Mouse (Mus musculus) stomach, embryonic 16.5 days (tissue): ENCODE measurements around the gene 1700024G13Rik. TPM values are rescaled to one million over a fixed set of nuclear protein-coding genes. Genes with fewer than 3 reads are reported as not detected.
"Not testable (repeated sequence)": the region's sequence is repeated elsewhere in the genome, so short reads cannot be mapped to it uniquely, and the experiment has no call there.

Experiments used
- ATAC-seq: fragments of 200-750 bp; cut with Nextera tagmentation; 2 replicates; pipeline ENCODE4 v1.8.0; 2017; ENCODE audit warnings: moderate number of reproducible peaks, moderate TSS enrichment; ENCODE audit not compliant: insufficient read depth, low FRiP score
- H3K27ac ChIP-seq: fragments of 300-500 bp; sonication (generic); 2 replicates; pipeline ENCODE4 v1.5.1; 2014; ENCODE audit warnings: low read length
- H3K27me3 ChIP-seq: fragments of 300-500 bp; sonication (generic); 2 replicates; pipeline ENCODE4 v1.6.1; 2014; ENCODE audit warnings: low read length, control low read depth, mixed read lengths; ENCODE audit not compliant: control insufficient read depth, insufficient read depth
- H3K36me3 ChIP-seq: fragments of 300-500 bp; sonication (generic); 2 replicates; pipeline ENCODE4 v1.6.1; 2014; ENCODE audit warnings: low read length; ENCODE audit not compliant: control insufficient read depth, insufficient read depth
- H3K4me1 ChIP-seq: fragments of 300-500 bp; sonication (generic); 2 replicates; pipeline ENCODE4 v1.6.1; 2014; ENCODE audit warnings: low read length, control low read depth, mixed read lengths; ENCODE audit not compliant: control insufficient read depth, insufficient read depth
- H3K4me2 ChIP-seq: fragments of 300-500 bp; sonication (generic); 2 replicates; pipeline ENCODE4 v1.6.1; 2014; ENCODE audit warnings: low read depth, low read length, mixed read lengths
- H3K4me3 ChIP-seq: fragments of 300-500 bp; sonication (generic); replicated peaks from 2 replicates; pipeline ENCODE4 v1.5.1; 2014; ENCODE audit warnings: mild to moderate bottlenecking, low read length
- H3K9ac ChIP-seq: fragments of 300-500 bp; sonication (generic); 2 replicates; pipeline ENCODE4 v1.6.1; 2014; ENCODE audit warnings: low read length
- H3K9me3 ChIP-seq: fragments of 300-500 bp; sonication (generic); replicated peaks from 2 replicates; pipeline ENCODE4 v1.6.1; 2016; ENCODE audit warnings: low read length, control low read depth; ENCODE audit not compliant: control insufficient read depth
- WGBS: fragments of 180-500 bp; shearing (Covaris S2); extraction: QIAGEN DNeasy Blood & Tissue Kit; methylation state at CpG from one replicate; pipeline ENCODE4 v1.1.7; 2014; 5-methylcytosine and 5-hydroxymethylcytosine counted together
- polyA plus RNA-seq: library from polyadenylated mRNA; unstranded; fragments of >200 nt; fragmentation: Nextera tagmentation; extraction: Ambion mirVana; gene quantifications from 2 replicates; pipeline ENCODE4 v1.2.1, GENCODE M21; 2015

1700024G13Rik gene
- not detected in 2 replicates for polyA plus RNA-seq

GRCm38 (mm10) chr14:32388196-32388595 is at the start of gene 1700024G13Rik:
Gene 1700024G13Rik (minus strand): TSS chr14:32388391.
- Histone ChIP-seq H3K9me3 (no peaks in the 10 kb centered on the region), H3K4me2 (no peak within 1 kb of the TSS), H3K36me3 (no peaks in the 10 kb centered on the region), H3K4me3 (no peak within 1 kb of the TSS), H3K4me1 (no peaks in the 10 kb centered on the region), H3K27ac (no peak within 1 kb of the TSS), H3K27me3 (no peaks in the 10 kb centered on the region), H3K9ac (no peak within 1 kb of the TSS)
- WGBS = 5% methylated on average over 13 of the region's 13 CpGs
- ATAC-seq = peak; percentile 82; the same call in 1 of the 2 replicates

GRCm38 (mm10) chr14:32437352-32437793 is 49.2 kb upstream of the 1700024G13Rik start:
- H3K9ac ChIP-seq = no peak overlapping the region
- peak; percentile 47; the same call in 1 of the 2 replicates for ATAC-seq
- no peak overlapping the region for H3K4me3 ChIP-seq
- 30% methylated on average over 5 of the region's 5 CpGs for WGBS
- no peaks in the 10 kb centered on the region for H3K27me3 ChIP-seq
- no peaks in the 10 kb centered on the region for H3K9me3 ChIP-seq
- H3K27ac ChIP-seq = no peak overlapping the region
- no peaks in the 10 kb centered on the region for H3K36me3 ChIP-seq
- H3K4me1 ChIP-seq = peaks cover 10% of the 10 kb centered on the region; the same call in 1 of the 2 replicates
- H3K4me2 ChIP-seq = no peak overlapping the region

DNA sequence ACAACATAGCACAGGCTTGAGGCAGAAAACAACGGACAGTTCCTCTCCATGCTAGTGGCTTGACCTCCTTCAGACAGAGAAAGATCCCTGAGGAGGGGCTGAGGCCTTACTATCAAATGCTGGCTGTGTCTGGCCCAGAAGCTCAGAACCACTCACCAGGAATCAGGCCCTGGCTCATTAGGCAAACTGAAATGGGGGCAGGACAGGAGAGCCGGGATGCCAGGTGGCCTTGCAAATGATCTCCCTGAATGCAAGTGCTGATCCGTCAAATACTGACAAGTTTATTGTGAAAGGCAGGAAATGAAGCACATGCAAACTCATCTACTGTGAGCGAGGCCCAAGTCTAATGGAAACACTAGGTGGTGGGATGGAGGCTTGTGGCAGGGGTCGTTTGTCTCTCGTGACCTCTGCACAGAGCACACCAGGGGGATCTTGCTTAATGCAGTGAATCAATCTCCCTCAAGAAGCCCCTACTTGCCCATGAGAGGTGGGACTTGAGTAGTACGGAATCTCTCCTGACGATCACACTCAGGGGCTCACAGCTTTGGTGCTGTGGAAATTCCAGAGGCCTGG is 40.9 kb upstream of the 1700024G13Rik start:
- Histone ChIP-seq H3K27ac (no peak overlapping the region), H3K27me3 (no peaks in the 10 kb centered on the region), H3K9me3 (no peaks in the 10 kb centered on the region), H3K9ac (no peak overlapping the region), H3K4me2 (no peak overlapping the region), H3K4me3 (no peak overlapping the region), H3K4me1 (no peaks in the 10 kb centered on the region), H3K36me3 (no peaks in the 10 kb centered on the region)
- WGBS = 32% methylated on average over 8 of the region's 8 CpGs
- ATAC-seq = no peak

- Histone ChIP-seq H3K4me1 (no peaks in the 10 kb centered on the region), H3K9ac (no peak overlapping the region), H3K27me3 (no peaks in the 10 kb centered on the region), H3K36me3 (no peaks in the 10 kb centered on the region), H3K9me3 (no peaks in the 10 kb centered on the region), H3K27ac (no peak overlapping the region), H3K4me2 (no peak overlapping the region), H3K4me3 (no peak overlapping the region)
- no peak for ATAC-seq
- 90% methylated on average over 7 of the region's 7 CpGs for WGBS
Measured at GRCm38 (mm10) chr14:32423946-32424345, 35.8 kb upstream of the 1700024G13Rik start.

DNA sequence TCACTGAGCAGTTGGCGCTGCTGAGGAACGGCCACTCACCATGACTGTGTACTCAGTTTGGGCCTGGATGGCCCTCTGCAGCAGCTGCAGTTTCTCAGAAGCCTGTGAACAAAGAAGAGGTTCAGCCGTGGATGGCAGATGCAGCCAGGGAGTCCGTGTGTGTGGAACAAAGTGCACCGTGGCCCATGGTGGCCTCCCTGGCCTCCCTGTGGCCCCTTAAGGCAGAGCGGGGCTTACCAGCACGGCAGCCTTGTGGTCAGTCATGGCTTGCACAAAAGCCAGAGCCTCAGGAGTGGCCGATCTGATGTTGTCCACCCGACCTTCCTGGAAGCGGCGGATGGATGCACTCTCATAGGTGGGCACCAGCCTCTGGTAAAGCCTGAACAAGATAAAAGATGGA is 30.6 kb upstream of the 1700024G13Rik start:
- no peaks in the 10 kb centered on the region; the same call in 1 of the 2 replicates for H3K9me3 ChIP-seq
- WGBS = 63% methylated on average over 11 of the region's 11 CpGs
- H3K27me3 ChIP-seq = no peaks in the 10 kb centered on the region
- no peaks in the 10 kb centered on the region for H3K36me3 ChIP-seq
- no peak overlapping the region for H3K27ac ChIP-seq
- H3K9ac ChIP-seq = no peak overlapping the region
- no peak for ATAC-seq
- no peak overlapping the region for H3K4me2 ChIP-seq
- no peaks in the 10 kb centered on the region for H3K4me1 ChIP-seq
- H3K4me3 ChIP-seq = no peak overlapping the region

- Histone ChIP-seq H3K4me2 (no peak overlapping the region), H3K36me3 (no peaks in the 10 kb centered on the region)
- WGBS = 74% methylated on average over 5 of the region's 5 CpGs
Measured at GRCm38 (mm10) chr14:32412075-32412474, 23.9 kb upstream of the 1700024G13Rik start.

GRCm38 (mm10) chr14:32410084-32410483 is 21.9 kb upstream of the 1700024G13Rik start:
- Histone ChIP-seq H3K4me3 (no peak overlapping the region), H3K4me1 (no peaks in the 10 kb centered on the region), H3K9ac (no peak overlapping the region), H3K36me3 (no peaks in the 10 kb centered on the region), H3K27ac (no peak overlapping the region), H3K27me3 (no peaks in the 10 kb centered on the region), H3K9me3 (no peaks in the 10 kb centered on the region), H3K4me2 (no peak overlapping the region)
- no peak for ATAC-seq
- WGBS = 83% methylated on average over 5 of the region's 5 CpGs

More at GRCm38 (mm10) chr14:32412075-32412474, 23.9 kb upstream of the 1700024G13Rik start:
- no peaks in the 10 kb centered on the region for H3K4me1 ChIP-seq
- ATAC-seq = no peak
- no peak overlapping the region for H3K9ac ChIP-seq
- H3K27me3 ChIP-seq = no peaks in the 10 kb centered on the region
- H3K4me3 ChIP-seq = no peak overlapping the region
- H3K27ac ChIP-seq = no peak overlapping the region
- H3K9me3 ChIP-seq = no peaks in the 10 kb centered on the region; the same call in 1 of the 2 replicates

GRCm38 (mm10) chr14:32405399-32405798 is 17.2 kb upstream of the 1700024G13Rik start:
- ATAC-seq, H3K4me2 ChIP-seq, H3K4me3 ChIP-seq, H3K9me3 ChIP-seq, H3K27ac ChIP-seq, H3K36me3 ChIP-seq, H3K9ac ChIP-seq, H3K4me1 ChIP-seq, H3K27me3 ChIP-seq: not testable (repeated sequence)
- 33% methylated on average over 1 of the region's 1 CpGs for WGBS

DNA sequence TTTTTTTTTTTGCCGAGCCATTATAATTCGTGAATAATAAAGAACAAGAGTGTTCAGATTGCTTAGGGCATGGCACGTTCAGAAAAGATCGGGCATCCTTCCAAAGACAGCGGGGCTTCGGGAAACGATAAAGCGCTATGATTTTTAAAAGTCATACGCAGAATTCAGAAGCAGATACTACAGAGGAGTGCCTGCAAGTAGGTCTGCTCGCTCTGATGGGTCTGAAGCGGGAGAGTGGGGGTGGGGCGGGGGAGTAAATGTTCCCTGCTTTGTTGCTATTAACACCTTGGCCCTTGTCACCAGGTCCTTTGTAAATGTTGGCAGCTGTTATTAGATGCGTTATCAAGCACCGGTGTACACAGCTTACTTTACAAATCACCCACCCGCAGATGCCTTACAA is 6.6 kb downstream of the 1700024G13Rik start:
- ATAC-seq = no peak
- H3K9me3 ChIP-seq = no peaks in the 10 kb centered on the region
- H3K4me2 ChIP-seq = no peak overlapping the region
- no peak overlapping the region for H3K27ac ChIP-seq
- H3K9ac ChIP-seq = no peak overlapping the region
- no peak overlapping the region for H3K4me3 ChIP-seq
- no peaks in the 10 kb centered on the region for H3K4me1 ChIP-seq
- H3K36me3 ChIP-seq = no peaks in the 10 kb centered on the region
- WGBS = 40% methylated on average over 15 of the region's 15 CpGs
- no peaks in the 10 kb centered on the region; the same call in 1 of the 2 replicates for H3K27me3 ChIP-seq
